Mouse (Mus musculus) brain, embryonic 14.5 days (tissue): ENCODE results near the gene Barx1.

Experiments used
- CTCF ChIP-seq: fragments of 200-500 bp; IDR thresholded peaks from 2 replicates; pipeline ENCODE4 v1.5.1; 2012; ENCODE audit warnings: inconsistent platforms, mild to moderate bottlenecking, moderate library complexity, borderline replicate concordance; ENCODE audit not compliant: insufficient read depth, insufficient read length; ENCODE audit errors: extremely low read depth
- POLR2A ChIP-seq: fragments of 200-500 bp; IDR thresholded peaks from 2 replicates; pipeline ENCODE4 v1.6.1; 2012; ENCODE audit warnings: mild to moderate bottlenecking, inconsistent platforms, borderline replicate concordance; ENCODE audit not compliant: poor library complexity, insufficient read depth, insufficient read length, severe bottlenecking; ENCODE audit errors: extremely low read depth

- TF ChIP-seq POLR2A (no peak), CTCF (no peak)
These were observed 49.9 kb downstream of the Barx1 start for GRCm38 (mm10) chr13:48712675-48713074.
